Mouse (Mus musculus) MEL (cell line): ENCODE data around the gene Celsr1. TPM values are rescaled to one million over a fixed set of nuclear protein-coding genes. Genes with fewer than 3 reads are reported as not detected.

Experiments
- DNase-seq: peaks from one replicate; pipeline ENCODE4 v3.0.0; 2011; ENCODE audit warnings: low read depth, low spot score
- H3K27ac ChIP-seq: 2 replicates; pipeline ENCODE4 v1.5.1; 2012; ENCODE audit warnings: low read depth, mild to moderate bottlenecking, control low read depth, low read length, moderate library complexity; ENCODE audit not compliant: control insufficient read depth
- H3K27me3 ChIP-seq, 2 experiments: fragments of 150-350 bp in 1 of 2; sonication (generic) in 1 of 2; 2 replicates each; pipeline ENCODE4 v1.6.1; 2012; ENCODE audit warnings: low read length in 2 of 2, mild to moderate bottlenecking in 2 of 2, improper control_type of control experiment in 1 of 2, moderate library complexity in 1 of 2; ENCODE audit not compliant: insufficient read depth in 2 of 2, control insufficient read depth in 1 of 2
- H3K36me3 ChIP-seq, 2 experiments: 2 replicates each; pipeline ENCODE4 v1.6.1; 2012 to 2014; ENCODE audit warnings: low read length in 2 of 2, improper control_type of control experiment in 1 of 2, inconsistent platforms in 1 of 2, mild to moderate bottlenecking in 1 of 2; ENCODE audit not compliant: insufficient read depth in 2 of 2, control insufficient read depth in 1 of 2
- H3K4me1 ChIP-seq, 2 experiments: fragments of 150-350 bp in 1 of 2; sonication (generic) in 1 of 2; 2 replicates each; pipeline ENCODE4 v1.6.1; 2012; ENCODE audit warnings: low read length in 2 of 2, improper control_type of control experiment in 1 of 2, mild to moderate bottlenecking in 1 of 2; ENCODE audit not compliant: insufficient read depth in 2 of 2, control insufficient read depth in 1 of 2
- H3K4me3 ChIP-seq, 2 experiments: fragments of 150-350 bp in 1 of 2; sonication (generic) in 1 of 2; 2 replicates each; pipeline ENCODE4 v1.5.1; 2012; ENCODE audit warnings: low read depth in 2 of 2, low read length in 2 of 2, mild to moderate bottlenecking in 2 of 2, moderate library complexity in 2 of 2, control low read depth in 1 of 2, improper control_type of control experiment in 1 of 2; ENCODE audit not compliant: control insufficient read depth in 1 of 2, insufficient read depth in 1 of 2
- H3K79me2 ChIP-seq: 2 replicates; pipeline ENCODE4 v1.6.1; 2012; ENCODE audit warnings: mild to moderate bottlenecking, low read length, moderate library complexity; ENCODE audit not compliant: control insufficient read depth, poor library complexity, insufficient read depth
- H3K9ac ChIP-seq: 2 replicates; pipeline ENCODE4 v1.6.1; 2012; ENCODE audit warnings: low read depth, mild to moderate bottlenecking, control low read depth, low read length, moderate library complexity; ENCODE audit not compliant: control insufficient read depth, poor library complexity, severe bottlenecking
- H3K9me3 ChIP-seq: fragments of 150-350 bp; sonication (generic); replicated peaks from 2 replicates; pipeline ENCODE4 v1.6.1; 2012; ENCODE audit warnings: mild to moderate bottlenecking, low read length, improper control_type of control experiment, moderate library complexity; ENCODE audit not compliant: insufficient read depth
- BHLHE40 ChIP-seq: IDR thresholded peaks from 2 replicates; pipeline ENCODE4 v1.6.1; 2012; ENCODE audit warnings: low read depth, mild to moderate bottlenecking, inconsistent platforms, low read length, improper control_type of control experiment, borderline replicate concordance
- CHD2 ChIP-seq: IDR thresholded peaks from 2 replicates; pipeline ENCODE4 v1.6.1; 2011; ENCODE audit warnings: low read length, improper control_type of control experiment
- CTCF ChIP-seq, 3 experiments: IDR thresholded peaks in 2 of 3; conservative IDR thresholded peaks in 1 of 3; 2 replicates each; pipeline ENCODE4 v1.5.1; 2011 to 2012; ENCODE audit warnings: low read length in 3 of 3, low read depth in 2 of 3, mild to moderate bottlenecking in 2 of 3, improper control_type of control experiment in 1 of 3, inconsistent platforms in 1 of 3, mixed read lengths in 1 of 3, moderate library complexity in 1 of 3; ENCODE audit not compliant: control insufficient read depth in 1 of 3, insufficient read depth in 1 of 3, poor library complexity in 1 of 3, severe bottlenecking in 1 of 3
- ETS1 ChIP-seq: IDR thresholded peaks from 2 replicates; pipeline ENCODE4 v1.6.1; 2012; ENCODE audit warnings: low read depth, mild to moderate bottlenecking, inconsistent platforms, low read length, improper control_type of control experiment, moderate library complexity
- GATA1 ChIP-seq: IDR thresholded peaks from 2 replicates; pipeline ENCODE4 v1.6.1; 2011; ENCODE audit warnings: low read depth, low read length, improper control_type of control experiment
- KAT2A ChIP-seq: conservative IDR thresholded peaks from 2 replicates; pipeline ENCODE4 v1.6.1; 2012; ENCODE audit warnings: low read depth, low read length, improper control_type of control experiment, inconsistent platforms
- MAZ ChIP-seq: IDR thresholded peaks from 2 replicates; pipeline ENCODE4 v1.6.1; 2012; ENCODE audit warnings: low read depth, mild to moderate bottlenecking, inconsistent platforms, low read length, improper control_type of control experiment
- MEF2A ChIP-seq: IDR thresholded peaks from 2 replicates; pipeline ENCODE4 v1.6.1; 2014; ENCODE audit warnings: low read depth, mild to moderate bottlenecking, inconsistent platforms, low read length, improper control_type of control experiment; ENCODE audit not compliant: poor library complexity, insufficient replicate concordance, severe bottlenecking; ENCODE audit errors: extremely low read depth
- MXI1 ChIP-seq: IDR thresholded peaks from 2 replicates; pipeline ENCODE4 v1.6.1; 2011; ENCODE audit warnings: mild to moderate bottlenecking, low read depth, low read length, improper control_type of control experiment
- MYB ChIP-seq: IDR thresholded peaks from 2 replicates; pipeline ENCODE4 v1.6.1; 2011; ENCODE audit warnings: mild to moderate bottlenecking, low read depth, low read length, improper control_type of control experiment
- POLR2A ChIP-seq, 2 experiments: IDR thresholded peaks; 2 replicates each; pipeline ENCODE4 v1.6.1; 2011 to 2012; ENCODE audit warnings: low read length in 2 of 2, mild to moderate bottlenecking in 2 of 2, control low read depth in 1 of 2, improper control_type of control experiment in 1 of 2, low read depth in 1 of 2, moderate library complexity in 1 of 2; ENCODE audit not compliant: control insufficient read depth in 1 of 2, insufficient read depth in 1 of 2, poor library complexity in 1 of 2
- POLR2AphosphoS2 ChIP-seq: IDR thresholded peaks from 2 replicates; pipeline ENCODE4 v1.6.1; 2011; ENCODE audit warnings: low read length, improper control_type of control experiment
- POLR2AphosphoS5 ChIP-seq: IDR thresholded peaks from 2 replicates; pipeline ENCODE4 v1.6.1; 2012; ENCODE audit warnings: low read depth, borderline replicate concordance, mild to moderate bottlenecking, inconsistent platforms, low read length, moderate library complexity, mixed read lengths
- RCOR1 ChIP-seq: IDR thresholded peaks from 2 replicates; pipeline ENCODE4 v1.6.1; 2012; ENCODE audit warnings: low read depth, mild to moderate bottlenecking, inconsistent platforms, low read length, improper control_type of control experiment
- SMC3 ChIP-seq: IDR thresholded peaks from 2 replicates; pipeline ENCODE4 v1.6.1; 2011; ENCODE audit warnings: low read depth, low read length, improper control_type of control experiment
- TBP ChIP-seq: IDR thresholded peaks from 2 replicates; pipeline ENCODE4 v1.8.0; 2011; ENCODE audit warnings: low read depth, low read length, improper control_type of control experiment
- USF1 ChIP-seq: IDR thresholded peaks from 2 replicates; pipeline ENCODE4 v1.6.1; 2014; ENCODE audit warnings: low read depth, mild to moderate bottlenecking, inconsistent platforms, low read length, improper control_type of control experiment, moderate library complexity
- USF2 ChIP-seq, 2 experiments: IDR thresholded peaks; 2 replicates each; pipeline ENCODE4 v1.6.1; 2011 to 2012; ENCODE audit warnings: improper control_type of control experiment in 2 of 2, low read length in 2 of 2, borderline replicate concordance in 1 of 2, inconsistent platforms in 1 of 2, low read depth in 1 of 2, mild to moderate bottlenecking in 1 of 2; ENCODE audit not compliant: insufficient read depth in 1 of 2
- ZKSCAN1 ChIP-seq: IDR thresholded peaks from 2 replicates; pipeline ENCODE4 v1.6.1; 2012; ENCODE audit warnings: low read depth, mild to moderate bottlenecking, inconsistent platforms, low read length, improper control_type of control experiment, moderate library complexity
- ZMIZ1 ChIP-seq: IDR thresholded peaks from 2 replicates; pipeline ENCODE4 v1.6.1; 2012; ENCODE audit warnings: low read depth, mild to moderate bottlenecking, inconsistent platforms, low read length, improper control_type of control experiment, moderate library complexity
- ZNF384 ChIP-seq: IDR thresholded peaks from 2 replicates; pipeline ENCODE4 v1.6.1; 2012; ENCODE audit warnings: low read depth, mild to moderate bottlenecking, inconsistent platforms, low read length, improper control_type of control experiment
- polyA plus RNA-seq, 2 experiments: library from polyadenylated mRNA; stranded (reverse) in 1 of 2; unstranded in 1 of 2; fragments of >175 nt in 1 of 2; fragments of >200 nt in 1 of 2; gene quantifications; 2 replicates each; pipeline versions ENCODE4 v1.2.1 to v1.2.4; 2012; ENCODE audit warnings: low replicate concordance in 2 of 2, low read depth in 1 of 2; ENCODE audit not compliant: insufficient read length in 2 of 2, insufficient read depth in 1 of 2, missing spikeins in 1 of 2
- total RNA-seq: library from RNA; depleted of rRNA; stranded (reverse); fragments of 300-350 nt; gene quantifications from 2 replicates; pipeline ENCODE4 v1.2.3, GENCODE M21; 2012

The Celsr1 gene
- total and polyA plus RNA-seq, 3 experiments = 0.12 to 0.42 TPM; not detected in 1

DNA sequence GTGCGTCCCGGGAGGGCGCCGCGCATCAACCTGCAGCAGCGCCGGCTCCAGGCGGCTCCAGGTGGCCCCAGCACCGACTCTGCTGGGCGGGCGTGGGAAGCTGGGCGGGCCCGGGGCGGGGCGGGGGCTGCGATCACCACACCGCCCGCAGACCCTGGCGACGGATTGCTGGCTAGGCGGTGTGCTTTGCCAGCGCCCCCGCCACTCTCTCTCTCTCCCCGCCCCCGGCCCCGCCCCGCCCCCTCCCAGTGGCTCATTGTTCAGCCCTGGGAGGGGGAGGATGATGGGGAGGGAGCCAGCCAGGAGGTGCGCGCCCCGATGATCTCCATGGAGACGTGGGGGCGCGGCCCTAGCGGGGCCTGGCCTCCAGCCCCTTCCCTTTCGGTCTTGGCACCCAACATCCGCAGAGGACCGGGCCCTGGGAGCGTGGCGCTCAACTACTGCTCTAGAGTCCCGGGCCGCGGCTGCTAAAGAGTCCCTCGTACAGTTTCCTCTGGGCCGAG, 495 bp upstream of the Celsr1 start:
- no peaks in the 10 kb centered on the region for H3K36me3 ChIP-seq
- TF ChIP-seq CHD2 (no peak), USF2 (IDR thresholded peaks at IDR 0.05; ENCODE audit: borderline replicate concordance in 1 of 2, insufficient read depth in 1 of 2, low read depth in 1 of 2, low read length in 2 of 2) (no peak), USF1 (no peak), ZMIZ1 (no peak), ZKSCAN1 (no peak), POLR2AphosphoS5 (no peak), KAT2A (no peak), MYB (no peak), POLR2AphosphoS2 (no peak)
- TF ChIP-seq, all 39 proteins: peak for 0
- Histone ChIP-seq H3K27me3 (no peaks in the 10 kb centered on the region), H3K79me2 (no peaks in the 10 kb centered on the region), H3K4me3 (no peak overlapping the region), H3K4me1 (no peaks in the 10 kb centered on the region), H3K27ac (no peak overlapping the region), H3K9me3 (no peaks in the 10 kb centered on the region), H3K9ac (no peak overlapping the region)
- no peak for DNase-seq

DNA sequence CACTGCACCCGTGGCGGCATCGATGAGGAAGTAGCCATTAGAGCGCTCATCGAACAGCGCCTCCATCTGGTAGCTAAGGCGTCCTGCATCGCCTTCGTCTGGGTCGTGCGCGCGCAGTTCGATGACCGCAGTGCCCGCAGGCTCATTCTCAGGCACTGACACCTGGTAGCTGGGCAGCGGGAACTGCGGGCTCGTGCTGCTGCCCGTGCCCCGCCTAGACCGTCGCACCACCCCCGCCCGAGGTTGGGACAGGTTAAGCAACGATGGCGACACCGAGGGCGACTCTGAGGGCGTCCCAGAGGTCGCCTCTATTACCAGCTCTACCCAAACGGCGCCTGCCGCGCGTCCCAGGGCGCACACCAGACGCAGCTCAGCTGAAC, 776 bp downstream of the Celsr1 start:
- Histone ChIP-seq H3K79me2 (no peaks in the 10 kb centered on the region), H3K4me3 (no peak overlapping the region), H3K36me3 (no peaks in the 10 kb centered on the region), H3K9ac (no peak overlapping the region), H3K9me3 (no peaks in the 10 kb centered on the region), H3K27me3 (no peaks in the 10 kb centered on the region), H3K27ac (no peak overlapping the region), H3K4me1 (no peaks in the 10 kb centered on the region)
- TF ChIP-seq MAZ (no peak), RCOR1 (no peak), MXI1 (no peak), KAT2A (no peak), ZNF384 (no peak)
- DNase-seq = no peak

DNA sequence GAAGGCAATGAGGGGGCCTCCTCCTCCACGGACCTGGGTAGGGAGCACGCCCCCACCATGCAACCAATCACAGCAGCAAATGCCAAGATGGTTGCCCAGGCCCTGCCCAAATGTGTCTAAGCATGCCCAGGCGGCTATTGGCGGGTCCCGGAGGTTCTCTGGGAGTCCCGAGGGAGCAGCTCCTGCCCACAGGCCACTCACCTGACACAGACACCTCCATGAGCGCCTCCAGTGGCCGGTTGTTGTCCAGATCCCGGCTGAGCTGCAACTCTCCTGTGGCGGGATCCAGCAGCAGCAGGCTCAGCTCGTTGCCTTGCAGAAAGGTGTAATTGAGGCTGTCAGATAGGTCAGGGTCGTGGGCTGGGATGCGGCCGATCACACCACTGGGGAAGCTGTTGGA, 3.6 kb downstream of the Celsr1 start:
- Histone ChIP-seq H3K4me3 (no peak overlapping the region), H3K9ac (no peak overlapping the region), H3K27me3 (no peaks in the 10 kb centered on the region), H3K4me1 (peaks cover 0 to 4% of the 10 kb centered on the region in 2 experiments; a peak in 2 of 4 replicates), H3K27ac (no peak overlapping the region), H3K9me3 (no peaks in the 10 kb centered on the region), H3K36me3 (no peaks in the 10 kb centered on the region), H3K79me2 (no peaks in the 10 kb centered on the region)
- TF ChIP-seq MEF2A = no peak
- no peak for TF ChIP-seq POLR2A (IDR thresholded peaks at IDR 0.05; ENCODE audit: control insufficient read depth in 1 of 2, insufficient read depth in 1 of 2, low read depth in 1 of 2, low read length in 2 of 2, poor library complexity in 1 of 2)
- no peak for TF ChIP-seq POLR2AphosphoS2
- TF ChIP-seq SMC3 = no peak
- no peak for TF ChIP-seq KAT2A
- TF ChIP-seq TBP = no peak
- no peak for TF ChIP-seq CTCF (IDR thresholded peaks at IDR 0.05 in 2 of 3, conservative IDR thresholded peaks at IDR 0.05 in 1 of 3; ENCODE audit: control insufficient read depth in 1 of 3, insufficient read depth in 1 of 3, low read depth in 2 of 3, low read length in 3 of 3, poor library complexity in 1 of 3, severe bottlenecking in 1 of 3)
- TF ChIP-seq GATA1 = no peak
- no peak for TF ChIP-seq ETS1
- TF ChIP-seq BHLHE40 = no peak
- no peak for TF ChIP-seq MXI1
- no peak for TF ChIP-seq USF2 (IDR thresholded peaks at IDR 0.05; ENCODE audit: borderline replicate concordance in 1 of 2, insufficient read depth in 1 of 2, low read depth in 1 of 2, low read length in 2 of 2)
- no peak for TF ChIP-seq MYB
- no peak for DNase-seq
